Mouse (Mus musculus) spleen, adult 2 months (tissue): ENCODE data around the gene Pdrg1.

Experiments used
- CTCF ChIP-seq: fragments of 200-500 bp; IDR thresholded peaks from 2 replicates; pipeline ENCODE4 v1.5.1; 2011; ENCODE audit warnings: mild to moderate bottlenecking, inconsistent platforms; ENCODE audit not compliant: insufficient read depth, insufficient read length, insufficient replicate concordance; ENCODE audit errors: extremely low read depth
- POLR2A ChIP-seq: fragments of 200-500 bp; IDR thresholded peaks from 2 replicates; pipeline ENCODE4 v1.6.1; 2011; ENCODE audit warnings: low read depth, low read length, inconsistent platforms

DNA sequence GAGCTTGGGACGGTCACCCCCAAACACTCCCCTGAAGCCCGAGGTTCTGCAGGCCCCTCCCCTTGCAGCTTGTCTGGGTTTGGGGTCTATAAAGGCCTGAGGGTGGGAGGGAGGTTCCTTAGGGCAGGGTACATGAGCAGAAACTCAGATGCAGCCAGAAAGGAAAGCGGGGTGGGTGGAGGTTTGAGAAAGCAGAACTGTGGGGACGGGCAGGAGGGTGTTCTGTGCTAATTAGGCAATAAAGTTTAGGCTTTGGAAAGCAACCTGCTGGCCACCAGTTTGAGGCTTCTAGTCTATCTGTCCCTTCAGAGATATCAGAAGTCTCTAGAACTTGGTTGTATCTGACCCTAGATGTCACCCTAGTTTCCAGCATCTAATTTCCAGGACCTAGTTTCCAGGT lies 43.1 kb upstream of the Pdrg1 start:
- TF ChIP-seq CTCF (no peak), POLR2A (no peak)
